Mouse (Mus musculus): ENCODE measurements around the gene Kcna10. TPM values are rescaled to one million over a fixed set of nuclear protein-coding genes. Genes with fewer than 3 reads are reported as not detected.

Gene Kcna10
- polyA plus RNA-seq, 2 experiments from 2014 or later = not detected

Other genes starting within 250 kb of the Kcna10 start
- 10 to 100 TPM in 1 of 2 experiments, 1 to 10 TPM in 1; 9.3 to 10.1 TPM for gene Kcna3, start 146.9 kb upstream of the Kcna10 start, polyA plus RNA-seq (2017; shearing (Covaris generic))
- under 1 TPM; 0.10 to 0.13 TPM for gene Kcna2, start 81.9 kb upstream of the Kcna10 start, polyA plus RNA-seq (2017; shearing (Covaris generic))
- under 1 TPM in 1 of 2 experiments, not detected in 1; 0.90 TPM for gene Cym, start 38.7 kb downstream of the Kcna10 start, polyA plus RNA-seq (2017; shearing (Covaris generic))
- not detected for gene A630076J17Rik, start 47.6 kb downstream of the Kcna10 start, polyA plus RNA-seq (2017; shearing (Covaris generic))
- gene Prok1, start 56.7 kb downstream of the Kcna10 start, polyA plus RNA-seq (2017; shearing (Covaris generic)) = under 1 TPM; 0.15 to 0.33 TPM
- gene Lamtor5, start 95.8 kb downstream of the Kcna10 start, polyA plus RNA-seq (2017; shearing (Covaris generic)) = 100 to 1,000 TPM; 223 to 224 TPM
- gene Slc16a4, start 108.2 kb downstream of the Kcna10 start, polyA plus RNA-seq (2017; shearing (Covaris generic)) = 1 to 10 TPM in 1 of 2 experiments, under 1 TPM in 1; 0.57 to 2.6 TPM
- gene Rbm15, start 150.6 kb downstream of the Kcna10 start, polyA plus RNA-seq (2017; shearing (Covaris generic)) = 10 to 100 TPM; 13.2 to 19.5 TPM